Mouse (Mus musculus) neural tube, embryonic 13.5 days (tissue): ENCODE measurements around the gene Csf1. TPM values are rescaled to one million over a fixed set of nuclear protein-coding genes. Genes with fewer than 3 reads are reported as not detected.

Experiments used
- ATAC-seq: fragments of 200-750 bp; cut with Nextera tagmentation; 2 replicates; pipeline ENCODE4 v1.8.0; 2017; ENCODE audit warnings: low read depth, mild to moderate bottlenecking, moderate TSS enrichment, moderate library complexity
- H3K27ac ChIP-seq: fragments of 300-500 bp; sonication (generic); replicated peaks from 2 replicates; pipeline ENCODE4 v1.5.1; 2015; ENCODE audit warnings: moderate library complexity, mild to moderate bottlenecking, inconsistent platforms
- H3K27me3 ChIP-seq: fragments of 300-500 bp; sonication (generic); 2 replicates; pipeline ENCODE4 v1.6.1; 2015; ENCODE audit warnings: mild to moderate bottlenecking, inconsistent platforms
- H3K36me3 ChIP-seq: fragments of 300-500 bp; sonication (generic); 2 replicates; pipeline ENCODE4 v1.6.1; 2015; ENCODE audit warnings: mild to moderate bottlenecking, inconsistent platforms
- H3K4me1 ChIP-seq: fragments of 300-500 bp; sonication (generic); replicated peaks from 2 replicates; pipeline ENCODE4 v1.6.1; 2015; ENCODE audit warnings: inconsistent platforms
- H3K4me2 ChIP-seq: fragments of 300-500 bp; sonication (generic); 2 replicates; pipeline ENCODE4 v1.6.1; 2015; ENCODE audit warnings: inconsistent platforms, mild to moderate bottlenecking, moderate library complexity
- H3K4me3 ChIP-seq: fragments of 300-500 bp; sonication (generic); 2 replicates; pipeline ENCODE4 v1.5.1; 2015; ENCODE audit warnings: mild to moderate bottlenecking, inconsistent platforms
- H3K9ac ChIP-seq: fragments of 300-500 bp; sonication (generic); 2 replicates; pipeline ENCODE4 v1.6.1; 2015; ENCODE audit warnings: moderate library complexity, mild to moderate bottlenecking, inconsistent platforms
- H3K9me3 ChIP-seq: fragments of 300-500 bp; sonication (generic); 2 replicates; pipeline ENCODE4 v1.6.1; 2016; ENCODE audit warnings: inconsistent platforms
- WGBS: fragments of 180-500 bp; shearing (Covaris S2); methylation state at CpG from one replicate; pipeline ENCODE4 v1.1.7; 2015; 5-methylcytosine and 5-hydroxymethylcytosine counted together
- polyA plus RNA-seq: library from polyadenylated mRNA; unstranded; fragments of >200 nt; fragmentation: Nextera tagmentation; extraction: Ambion mirVana; gene quantifications from 2 replicates; pipeline ENCODE4 v1.2.1, GENCODE M21; 2015

The Csf1 gene
- polyA plus RNA-seq, 1 experiment from 2014 or later = 7.9 TPM

DNA sequence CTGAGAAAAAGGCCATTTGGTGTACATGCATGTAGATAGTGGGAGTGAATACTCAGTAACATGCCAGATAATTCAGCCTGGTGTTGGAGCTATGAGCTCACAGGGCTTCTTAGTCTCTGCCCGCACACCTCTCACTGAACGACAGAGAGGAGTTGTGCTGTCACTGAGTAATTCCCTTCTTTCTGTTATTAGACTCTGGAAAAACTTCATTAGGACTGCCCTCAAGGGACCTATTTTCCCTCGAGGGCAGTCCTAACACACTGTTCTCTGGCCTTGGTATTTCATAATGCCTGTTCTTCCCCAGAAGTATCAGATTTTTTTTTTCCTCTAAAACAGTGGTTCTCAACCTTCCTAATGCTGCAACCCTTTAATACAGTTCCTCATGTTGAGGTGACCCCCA, 48.2 kb downstream of the Csf1 start:
- H3K4me2 ChIP-seq = no peak overlapping the region
- H3K9ac ChIP-seq = no peak overlapping the region
- no peaks in the 10 kb centered on the region for H3K9me3 ChIP-seq
- no peak overlapping the region for H3K4me3 ChIP-seq
- H3K27me3 ChIP-seq = no peaks in the 10 kb centered on the region
- no peaks in the 10 kb centered on the region for H3K36me3 ChIP-seq
- H3K4me1 ChIP-seq = no peaks in the 10 kb centered on the region
- 53% methylated on average over 3 of the region's 3 CpGs for WGBS
- no peak overlapping the region for H3K27ac ChIP-seq
- ATAC-seq = no peak

DNA sequence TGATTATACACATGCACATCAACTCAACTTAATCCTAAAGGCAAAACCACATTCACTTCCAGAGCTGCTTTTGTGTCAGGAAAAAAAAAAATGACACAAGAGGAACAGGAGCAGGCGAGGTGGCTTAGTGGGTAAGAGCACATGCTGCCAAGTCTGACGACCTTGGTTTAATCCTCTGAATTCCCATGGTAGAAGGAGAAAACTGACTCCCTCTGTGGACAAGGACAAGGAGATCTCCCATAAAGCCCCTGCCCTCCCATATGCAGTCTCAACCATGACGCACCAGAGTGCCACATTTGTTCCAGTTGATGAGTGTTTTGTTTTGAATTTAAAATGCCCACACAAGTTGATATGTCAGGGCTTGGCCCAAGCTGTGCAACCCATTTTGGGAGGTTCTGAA, 51.1 kb downstream of the Csf1 start:
- Histone ChIP-seq H3K9ac (no peak overlapping the region), H3K27me3 (no peaks in the 10 kb centered on the region), H3K4me1 (no peaks in the 10 kb centered on the region), H3K4me2 (no peak overlapping the region), H3K9me3 (no peaks in the 10 kb centered on the region), H3K4me3 (no peak overlapping the region), H3K27ac (no peak overlapping the region), H3K36me3 (no peaks in the 10 kb centered on the region)
- no peak for ATAC-seq
- WGBS = 57% methylated on average over 3 of the region's 3 CpGs

DNA sequence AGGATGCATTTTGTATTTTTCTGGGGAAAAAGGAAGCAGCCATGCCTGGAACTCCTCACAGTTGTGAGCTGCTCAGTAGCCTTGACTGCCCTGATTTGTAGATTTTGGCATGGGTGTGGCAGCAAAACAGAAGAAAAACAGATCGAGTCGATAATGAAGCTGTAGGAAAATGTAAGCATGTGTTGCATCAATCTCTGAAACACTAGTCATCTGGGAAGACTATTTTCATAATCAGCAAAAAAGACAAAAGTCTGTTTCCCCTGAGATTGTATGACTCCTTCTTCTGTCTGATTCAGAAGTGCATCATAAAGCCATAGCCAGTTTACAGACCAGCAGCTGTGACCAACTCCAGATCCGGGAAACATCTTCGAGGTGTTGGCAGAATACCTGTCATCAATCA, 53.0 kb downstream of the Csf1 start:
- Histone ChIP-seq H3K36me3 (no peaks in the 10 kb centered on the region), H3K4me3 (no peak overlapping the region), H3K27ac (no peak overlapping the region), H3K27me3 (no peaks in the 10 kb centered on the region), H3K9me3 (no peaks in the 10 kb centered on the region), H3K4me2 (no peak overlapping the region), H3K4me1 (no peaks in the 10 kb centered on the region), H3K9ac (no peak overlapping the region)
- WGBS = 86% methylated on average over 4 of the region's 4 CpGs
- no peak for ATAC-seq

DNA sequence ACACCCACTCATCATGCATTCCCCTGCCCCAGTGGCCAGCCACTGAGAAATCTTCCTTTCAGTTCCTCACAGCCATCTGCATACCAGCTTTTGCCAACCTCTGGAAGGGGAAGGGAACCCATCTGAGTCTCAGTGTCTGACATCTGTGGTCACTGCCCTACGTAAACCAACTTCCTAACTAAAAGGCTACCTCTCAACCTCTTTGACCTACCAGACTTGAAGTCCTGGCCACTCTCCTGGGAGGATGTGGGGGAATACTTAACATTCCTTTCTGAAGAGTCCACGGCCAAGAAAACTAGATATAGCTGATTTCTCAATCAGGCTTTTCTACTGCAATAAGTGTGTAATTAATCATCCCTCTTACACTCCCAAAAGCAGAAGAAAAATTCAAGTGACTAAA, 54.1 kb downstream of the Csf1 start:
- H3K9me3 ChIP-seq = no peaks in the 10 kb centered on the region
- no peaks in the 10 kb centered on the region for H3K4me1 ChIP-seq
- H3K27ac ChIP-seq = no peak overlapping the region
- 70% methylated on average over 2 of the region's 2 CpGs for WGBS
- no peak for ATAC-seq
- H3K4me3 ChIP-seq = no peak overlapping the region
- no peak overlapping the region for H3K9ac ChIP-seq
- H3K27me3 ChIP-seq = no peaks in the 10 kb centered on the region
- no peaks in the 10 kb centered on the region for H3K36me3 ChIP-seq
- H3K4me2 ChIP-seq = no peak overlapping the region

DNA sequence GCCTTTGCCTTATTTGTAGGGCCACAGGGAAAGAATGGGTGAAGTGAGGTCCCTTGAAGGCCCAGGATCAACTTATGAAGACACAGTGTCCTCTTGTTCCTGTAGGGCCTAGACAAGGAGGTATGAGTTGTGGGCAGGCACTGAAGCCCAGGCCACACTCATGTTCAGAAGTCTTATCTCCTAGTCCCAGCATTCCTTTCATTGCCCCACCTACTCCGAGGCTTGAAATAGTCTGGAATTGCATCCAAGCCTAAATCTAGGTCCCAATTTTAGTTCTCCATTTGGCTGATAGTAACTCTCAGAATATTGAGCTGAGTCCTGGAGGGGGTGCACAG, 55.9 kb downstream of the Csf1 start:
- H3K4me1 ChIP-seq = no peaks in the 10 kb centered on the region
- H3K9ac ChIP-seq = no peak overlapping the region
- H3K36me3 ChIP-seq = no peaks in the 10 kb centered on the region
- 93% methylated on average over 1 of the region's 1 CpGs for WGBS
- no peaks in the 10 kb centered on the region for H3K27me3 ChIP-seq
- H3K4me2 ChIP-seq = no peak overlapping the region
- no peak for ATAC-seq
- no peaks in the 10 kb centered on the region for H3K9me3 ChIP-seq
- H3K27ac ChIP-seq = no peak overlapping the region
- H3K4me3 ChIP-seq = no peak overlapping the region

DNA sequence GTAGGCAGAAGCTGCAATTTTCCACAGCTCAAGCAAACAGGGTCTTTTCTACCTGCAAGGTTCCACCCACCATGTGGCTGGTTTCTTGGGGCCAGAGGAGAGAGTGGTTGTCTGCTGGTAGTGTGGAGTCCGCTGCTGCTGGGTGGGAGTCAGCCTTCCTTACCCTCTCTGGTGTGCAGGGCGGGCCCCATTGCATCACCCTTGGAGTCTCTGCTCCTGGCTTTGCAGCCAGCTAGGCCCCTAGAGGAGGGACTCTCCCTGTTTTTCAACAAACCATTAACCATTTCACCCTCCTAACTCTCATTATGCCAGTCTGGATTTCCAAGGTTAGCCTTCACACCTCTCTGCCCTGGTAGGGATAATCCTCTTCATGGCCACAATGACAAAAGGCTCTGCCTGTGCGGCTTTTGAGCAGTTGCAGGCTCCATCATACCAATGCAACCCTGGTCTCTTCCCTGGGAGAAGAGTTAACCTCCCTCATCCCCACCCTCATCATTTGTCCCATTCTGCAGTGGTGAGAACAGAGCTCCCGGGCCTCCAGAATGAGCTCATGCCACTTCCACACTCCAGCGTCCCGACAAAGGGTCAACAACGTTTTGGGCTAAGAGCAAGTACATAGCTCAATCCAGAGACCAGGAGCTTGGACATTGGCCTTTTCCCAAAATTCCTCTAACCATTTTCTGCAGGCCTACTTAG, 56.4 kb downstream of the Csf1 start:
- Histone ChIP-seq H3K4me1 (no peaks in the 10 kb centered on the region), H3K9ac (no peak overlapping the region), H3K4me3 (no peak overlapping the region), H3K27ac (no peak overlapping the region), H3K4me2 (no peak overlapping the region), H3K36me3 (no peaks in the 10 kb centered on the region), H3K9me3 (no peaks in the 10 kb centered on the region), H3K27me3 (no peaks in the 10 kb centered on the region)
- ATAC-seq = no peak
- 87% methylated on average over 7 of the region's 7 CpGs for WGBS

DNA sequence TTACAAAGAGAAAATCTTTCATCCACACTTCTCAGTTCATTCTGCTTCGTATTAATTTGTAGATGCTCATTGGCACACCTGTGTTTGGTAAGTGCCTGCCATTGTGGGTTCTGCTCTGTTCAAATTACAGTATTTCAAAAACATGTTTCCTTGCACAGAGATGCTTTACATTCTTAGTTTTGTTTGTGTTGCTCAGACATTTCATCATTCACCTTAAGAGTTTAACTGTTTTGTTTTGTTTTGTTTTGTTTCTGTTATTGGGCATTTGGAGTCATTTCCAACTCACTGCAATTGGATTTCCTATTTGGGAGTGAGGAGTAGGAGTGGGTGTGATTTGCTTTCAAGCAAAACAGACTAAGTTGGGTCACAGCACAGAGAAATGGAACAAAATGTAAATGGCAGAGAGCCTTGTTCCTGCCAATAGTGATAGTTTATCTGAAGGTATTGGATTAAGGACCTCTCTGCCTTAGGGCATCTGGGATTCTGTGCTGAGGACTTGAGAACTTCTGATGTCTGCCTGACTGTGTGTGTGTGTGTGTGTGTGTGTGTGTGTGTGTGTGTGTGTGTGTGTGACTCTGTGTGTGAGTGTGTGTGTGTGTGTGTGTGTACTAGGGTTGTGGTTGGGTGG, 58.4 kb downstream of the Csf1 start:
- H3K27ac ChIP-seq = no peak overlapping the region
- H3K9ac ChIP-seq = no peak overlapping the region
- H3K4me1 ChIP-seq = 0 out of 2 replicates have a peak, but pooled peaks cover 2% of the 10 kb centered on the region
- no peak for ATAC-seq
- WGBS = 88% methylated on average over 1 of the region's 1 CpGs
- no peak overlapping the region for H3K4me3 ChIP-seq
- no peaks in the 10 kb centered on the region for H3K36me3 ChIP-seq
- no peak overlapping the region for H3K4me2 ChIP-seq
- H3K9me3 ChIP-seq = no peaks in the 10 kb centered on the region
- H3K27me3 ChIP-seq = no peaks in the 10 kb centered on the region

DNA sequence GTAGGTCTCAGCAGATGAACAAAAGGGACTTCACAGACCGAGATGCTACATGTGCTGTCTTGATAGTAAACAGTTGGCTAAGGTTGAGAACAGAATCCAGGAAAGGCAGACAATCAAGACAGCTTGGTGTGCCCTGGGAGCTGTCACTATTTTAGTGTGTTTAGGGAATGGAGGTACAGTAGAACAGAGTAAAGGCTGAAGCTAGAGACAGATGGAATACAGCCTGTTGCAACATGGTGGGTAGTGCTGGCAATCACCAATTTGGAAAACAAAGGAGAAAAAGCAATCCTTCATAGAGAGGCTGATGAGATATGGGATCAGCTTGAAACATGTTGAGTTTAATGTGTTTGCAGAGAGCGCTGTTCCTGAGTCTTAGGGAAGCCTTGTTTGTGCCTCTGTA, 59.6 kb downstream of the Csf1 start:
- Histone ChIP-seq H3K9ac (no peak overlapping the region), H3K27me3 (no peaks in the 10 kb centered on the region), H3K27ac (no peak overlapping the region), H3K4me2 (no peak overlapping the region), H3K4me1 (peaks cover 3% of the 10 kb centered on the region; the same call in 1 of the 2 replicates), H3K4me3 (no peak overlapping the region), H3K36me3 (no peaks in the 10 kb centered on the region), H3K9me3 (no peaks in the 10 kb centered on the region)
- ATAC-seq = no peak
- WGBS = 84% methylated on average over 2 of the region's 2 CpGs

DNA sequence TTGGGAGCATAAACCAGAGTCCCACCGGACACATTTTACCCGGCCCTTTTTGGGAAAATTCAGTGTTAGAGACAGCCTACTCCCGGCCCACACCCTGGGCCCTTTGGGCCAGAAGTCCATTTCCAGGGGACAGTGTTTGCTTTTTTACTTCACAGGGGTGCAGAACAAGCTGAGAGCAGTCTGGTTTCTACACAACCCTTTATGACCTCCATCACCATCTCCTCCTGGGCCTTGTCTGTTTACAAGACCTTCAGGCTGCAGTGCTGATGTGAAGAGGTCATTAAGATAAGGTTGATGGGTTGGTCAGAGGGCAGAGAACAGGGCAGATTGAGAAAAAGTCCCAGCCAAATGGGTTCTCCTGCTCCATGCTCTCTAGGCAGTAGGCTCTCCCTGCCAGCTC, 63.4 kb downstream of the Csf1 start:
- Histone ChIP-seq H3K4me1 (peaks cover 38% of the 10 kb centered on the region), H3K4me2 (peak overlapping the region; percentile 43), H3K9ac (peak overlapping the region; percentile 58), H3K36me3 (no peaks in the 10 kb centered on the region), H3K27ac (no peak overlapping the region), H3K27me3 (no peaks in the 10 kb centered on the region), H3K4me3 (peak overlapping the region; percentile 6; the same call in 1 of the 2 replicates), H3K9me3 (no peaks in the 10 kb centered on the region)
- ATAC-seq = peak; percentile 9; the same call in 1 of the 2 replicates
- WGBS = 38% methylated on average over 3 of the region's 3 CpGs

DNA sequence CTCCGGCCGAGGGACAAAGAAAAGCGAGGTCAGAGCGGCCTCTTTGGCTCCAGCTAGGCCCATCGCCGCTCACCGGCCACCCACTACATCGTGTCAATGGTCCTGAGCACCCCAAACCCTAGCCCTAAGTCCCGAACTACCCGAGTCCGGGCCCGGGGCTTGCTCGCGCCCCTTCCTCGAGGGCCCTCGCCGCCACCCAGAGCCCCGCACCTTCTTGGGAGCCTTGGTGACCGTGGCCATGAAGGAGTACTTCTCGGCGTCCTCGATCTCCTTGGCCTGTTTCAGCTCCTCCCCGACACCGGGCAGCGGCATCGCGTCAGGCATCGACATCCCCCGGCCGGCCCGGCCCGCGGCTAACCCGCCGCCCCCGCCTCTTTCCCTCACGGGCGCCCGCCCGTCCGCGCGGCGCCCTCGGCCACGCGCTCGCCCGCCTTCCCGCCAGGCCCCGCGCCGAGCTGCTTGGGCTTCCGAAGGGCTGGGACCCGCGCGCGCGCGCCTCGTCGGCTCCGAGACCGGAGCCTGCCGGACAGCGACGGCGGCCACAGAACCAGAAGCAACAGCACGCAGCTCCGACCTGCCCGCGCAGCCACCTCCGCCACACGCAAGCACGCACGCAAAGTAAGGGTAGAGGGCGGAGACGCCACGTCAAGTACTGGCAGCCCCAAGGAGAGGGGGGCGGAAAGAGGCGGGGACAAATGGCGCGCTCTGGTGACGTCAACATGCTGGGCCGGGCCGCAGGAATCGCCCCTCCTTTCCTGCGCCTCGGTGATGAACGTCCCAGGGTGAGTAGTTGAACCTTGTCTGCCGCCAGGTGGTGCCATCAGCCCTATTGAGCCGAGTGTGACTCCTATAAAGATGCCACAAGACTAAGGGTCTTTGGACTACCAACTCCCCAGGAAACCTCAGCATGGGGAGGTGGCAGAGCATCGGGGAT, 64.1 kb downstream of the Csf1 start, which contains the start of gene Ahcyl1:
Gene Ahcyl1, minus strand, starts transcription at position 613 of the 934 bp plus-strand sequence.
- H3K9me3 ChIP-seq = no peaks in the 10 kb centered on the region
- peak within 1 kb of the TSS; percentile 88 for H3K4me3 ChIP-seq
- under 1% methylated on average over 93 of the region's 93 CpGs for WGBS
- H3K27ac ChIP-seq = peak within 1 kb of the TSS; percentile 93
- H3K36me3 ChIP-seq = no peaks in the 10 kb centered on the region
- H3K27me3 ChIP-seq = no peaks in the 10 kb centered on the region
- peaks cover 45% of the 10 kb centered on the region for H3K4me1 ChIP-seq
- peak; percentile 98 for ATAC-seq
- peak within 1 kb of the TSS; percentile 80 for H3K4me2 ChIP-seq
- peak within 1 kb of the TSS; percentile 98 for H3K9ac ChIP-seq

DNA sequence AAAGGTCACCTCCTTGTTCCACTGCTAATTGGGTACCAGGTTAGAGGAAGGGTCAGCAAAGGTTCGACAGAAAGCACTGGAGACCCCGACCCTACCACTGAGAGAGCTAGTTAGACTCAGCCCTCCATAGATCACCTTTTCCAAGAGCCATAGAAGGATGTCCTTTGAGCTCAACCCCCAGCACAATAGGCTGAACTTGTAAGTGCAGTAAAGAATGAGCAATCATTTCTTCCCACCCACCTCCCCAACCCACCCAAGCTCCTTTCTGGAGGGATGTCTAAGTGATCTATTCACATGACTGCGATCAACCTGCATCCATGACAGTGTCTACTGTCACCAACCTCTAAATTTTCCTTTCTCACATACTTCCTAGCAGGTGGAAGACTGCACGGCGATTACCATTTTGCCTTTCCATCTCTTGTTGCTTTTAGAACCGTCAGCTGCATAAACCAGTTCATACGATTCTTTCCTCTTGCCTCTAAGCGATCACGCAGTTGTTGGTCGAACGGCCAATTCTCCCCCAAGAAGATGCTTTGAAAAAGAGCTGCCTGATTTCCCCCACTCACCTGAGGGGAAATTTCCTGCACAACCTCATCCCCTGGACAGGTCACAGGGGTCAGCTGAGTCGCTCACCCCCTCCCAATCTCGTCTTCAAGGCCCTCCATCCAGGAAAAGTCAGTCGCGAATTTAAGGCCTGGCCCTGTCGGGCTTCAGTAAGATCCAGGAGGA, 64.9 kb downstream of the Csf1 start:
- Histone ChIP-seq H3K4me3 (peak overlapping the region; percentile 88), H3K27me3 (no peaks in the 10 kb centered on the region), H3K4me2 (peak overlapping the region; percentile 80), H3K4me1 (peaks cover 54% of the 10 kb centered on the region), H3K27ac (peak overlapping the region; percentile 93), H3K36me3 (no peaks in the 10 kb centered on the region), H3K9ac (peak overlapping the region; percentile 98), H3K9me3 (no peaks in the 10 kb centered on the region)
- ATAC-seq = no peak
- WGBS = 4% methylated on average over 16 of the region's 16 CpGs
